Mouse (Mus musculus) hindbrain, embryonic 16.5 days (tissue): ENCODE measurements around the gene Nxn. TPM values are rescaled to one million over a fixed set of nuclear protein-coding genes. Genes with fewer than 3 reads are reported as not detected.

Source experiments
- ATAC-seq: fragments of 200-750 bp; cut with Nextera tagmentation; 2 replicates; pipeline ENCODE4 v1.8.0; 2017; ENCODE audit warnings: moderate TSS enrichment, moderate library complexity
- H3K27ac ChIP-seq: fragments of 300-500 bp; sonication (generic); 2 replicates; pipeline ENCODE4 v1.5.1; 2014; ENCODE audit warnings: low read depth, mild to moderate bottlenecking, control low read depth, low read length, moderate library complexity
- H3K27me3 ChIP-seq: fragments of 300-500 bp; sonication (generic); replicated peaks from 2 replicates; pipeline ENCODE4 v1.6.1; 2014; ENCODE audit warnings: low read length; ENCODE audit not compliant: control insufficient read depth, insufficient read depth
- H3K36me3 ChIP-seq: fragments of 300-500 bp; sonication (generic); 2 replicates; pipeline ENCODE4 v1.6.1; 2014; ENCODE audit warnings: mild to moderate bottlenecking, low read length, moderate library complexity, mixed read lengths; ENCODE audit not compliant: control insufficient read depth, insufficient read depth
- H3K4me1 ChIP-seq: fragments of 300-500 bp; sonication (generic); 2 replicates; pipeline ENCODE4 v1.6.1; 2014; ENCODE audit warnings: low read depth, low read length; ENCODE audit not compliant: control insufficient read depth, insufficient read depth
- H3K4me2 ChIP-seq: fragments of 300-500 bp; sonication (generic); 2 replicates; pipeline ENCODE4 v1.6.1; 2014; ENCODE audit warnings: mild to moderate bottlenecking, low read length, control low read depth, moderate library complexity
- H3K4me3 ChIP-seq: fragments of 300-500 bp; sonication (generic); 2 replicates; pipeline ENCODE4 v1.5.1; 2014; ENCODE audit warnings: mild to moderate bottlenecking, low read length, control low read depth, moderate library complexity
- H3K9ac ChIP-seq: fragments of 300-500 bp; sonication (generic); 2 replicates; pipeline ENCODE4 v1.6.1; 2014; ENCODE audit warnings: low read depth, mild to moderate bottlenecking, control low read depth, low read length, moderate library complexity
- H3K9me3 ChIP-seq: fragments of 300-500 bp; sonication (generic); 2 replicates; pipeline ENCODE4 v1.6.1; 2014; ENCODE audit warnings: mild to moderate bottlenecking, low read length, moderate library complexity; ENCODE audit not compliant: control insufficient read depth
- WGBS: fragments of 180-500 bp; shearing (Covaris S2); extraction: QIAGEN DNeasy Blood & Tissue Kit; methylation state at CpG from one replicate; pipeline ENCODE4 v1.1.7; 2014; 5-methylcytosine and 5-hydroxymethylcytosine counted together
- polyA plus RNA-seq: library from polyadenylated mRNA; unstranded; fragments of >200 nt; fragmentation: Nextera tagmentation; extraction: Ambion mirVana; gene quantifications from 2 replicates; pipeline ENCODE4 v1.2.1, GENCODE M21; 2015

The Nxn gene
- polyA plus RNA-seq, 1 experiment from 2014 or later = 22.2 TPM

DNA sequence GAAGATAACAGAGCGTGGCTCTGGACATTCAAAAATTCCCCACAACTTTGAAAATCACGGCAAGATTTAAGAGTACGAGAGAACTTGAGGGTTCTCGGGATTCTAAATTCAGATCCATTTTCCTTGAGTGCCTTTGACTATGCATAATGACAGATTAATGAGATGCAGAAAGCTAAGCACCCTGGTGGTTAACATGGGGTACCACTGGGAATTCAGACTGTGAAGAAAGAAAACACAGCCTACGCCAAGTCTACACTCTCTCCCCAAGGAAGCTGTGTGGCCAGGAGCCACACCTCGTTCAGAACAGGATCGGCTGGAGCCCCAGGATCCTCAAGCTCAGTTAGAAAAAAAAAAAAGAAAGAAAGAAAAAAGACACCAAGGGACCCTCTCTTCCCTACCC lies 6.4 kb downstream of the Nxn start:
- Histone ChIP-seq H3K27ac (no peak overlapping the region), H3K4me2 (no peak overlapping the region), H3K4me1 (peaks cover 5% of the 10 kb centered on the region), H3K9ac (no peak overlapping the region), H3K36me3 (no peaks in the 10 kb centered on the region), H3K9me3 (no peaks in the 10 kb centered on the region), H3K4me3 (no peak overlapping the region), H3K27me3 (no peaks in the 10 kb centered on the region)
- WGBS = 62% methylated on average over 7 of the region's 7 CpGs
- ATAC-seq = no peak

- Histone ChIP-seq H3K27ac (no peak overlapping the region), H3K9ac (no peak overlapping the region), H3K9me3 (no peaks in the 10 kb centered on the region), H3K36me3 (no peaks in the 10 kb centered on the region), H3K4me1 (peaks cover 15% of the 10 kb centered on the region), H3K4me2 (peak overlapping the region; percentile 32), H3K27me3 (no peaks in the 10 kb centered on the region), H3K4me3 (no peak overlapping the region)
- no peak for ATAC-seq
- 16% methylated on average over 7 of the region's 7 CpGs for WGBS
Observed at GRCm38 (mm10) chr11:76388711-76389110, 10.2 kb downstream of the Nxn start.

GRCm38 (mm10) chr11:76387097-76387496 lies 11.8 kb downstream of the Nxn start:
- Histone ChIP-seq H3K4me1 (peaks cover 15% of the 10 kb centered on the region), H3K9ac (no peak overlapping the region), H3K4me3 (no peak overlapping the region), H3K9me3 (no peaks in the 10 kb centered on the region), H3K36me3 (no peaks in the 10 kb centered on the region), H3K27me3 (no peaks in the 10 kb centered on the region), H3K4me2 (no peak overlapping the region), H3K27ac (no peak overlapping the region)
- ATAC-seq = no peak
- WGBS = 88% methylated on average over 1 of the region's 1 CpGs

DNA sequence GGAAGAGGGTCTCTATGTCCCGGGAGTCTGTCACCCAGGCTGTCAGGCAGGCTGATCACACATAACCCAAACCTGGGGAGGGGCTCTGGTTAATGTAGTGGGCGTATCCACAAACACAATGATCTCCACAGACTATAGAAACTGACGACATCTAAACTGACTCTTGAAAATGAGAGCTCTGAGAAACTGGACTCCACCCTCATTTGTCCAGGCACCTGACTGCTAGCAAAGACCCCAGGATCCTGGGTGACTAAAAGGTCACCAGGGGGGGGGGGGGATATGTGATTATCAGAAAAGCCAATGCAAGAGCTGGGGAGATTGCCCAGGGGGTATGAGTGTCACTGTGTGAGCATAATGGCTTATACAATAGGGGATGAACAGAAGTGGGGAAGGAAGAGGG lies 13.2 kb downstream of the Nxn start:
- H3K27ac ChIP-seq = no peak overlapping the region
- H3K27me3 ChIP-seq = no peaks in the 10 kb centered on the region
- no peak overlapping the region for H3K9ac ChIP-seq
- no peak for ATAC-seq
- WGBS = 29% methylated on average over 3 of the region's 3 CpGs
- H3K4me1 ChIP-seq = peaks cover 15% of the 10 kb centered on the region
- no peaks in the 10 kb centered on the region for H3K36me3 ChIP-seq
- H3K4me3 ChIP-seq = no peak overlapping the region
- H3K4me2 ChIP-seq = no peak overlapping the region
- no peaks in the 10 kb centered on the region for H3K9me3 ChIP-seq

GRCm38 (mm10) chr11:76385017-76385416 lies 13.9 kb downstream of the Nxn start:
- ATAC-seq = no peak
- Histone ChIP-seq H3K27ac (no peak overlapping the region), H3K27me3 (no peaks in the 10 kb centered on the region), H3K36me3 (no peaks in the 10 kb centered on the region), H3K9me3 (no peaks in the 10 kb centered on the region), H3K9ac (no peak overlapping the region), H3K4me2 (no peak overlapping the region), H3K4me3 (no peak overlapping the region), H3K4me1 (peaks cover 17% of the 10 kb centered on the region)
- WGBS = 62% methylated on average over 4 of the region's 4 CpGs

- Histone ChIP-seq H3K9me3 (no peaks in the 10 kb centered on the region), H3K4me2 (no peak overlapping the region), H3K27me3 (no peaks in the 10 kb centered on the region), H3K27ac (0 out of 2 replicates have a peak overlapping the region, but pooled peaks have one; percentile 19), H3K4me3 (no peak overlapping the region), H3K4me1 (peaks cover 19% of the 10 kb centered on the region), H3K36me3 (no peaks in the 10 kb centered on the region), H3K9ac (no peak overlapping the region)
- no peak for ATAC-seq
- 50% methylated on average over 5 of the region's 5 CpGs for WGBS
Observed at GRCm38 (mm10) chr11:76384307-76384706, 14.6 kb downstream of the Nxn start.

- ATAC-seq = no peak
- no peaks in the 10 kb centered on the region for H3K9me3 ChIP-seq
- no peak overlapping the region for H3K27ac ChIP-seq
- H3K36me3 ChIP-seq = no peaks in the 10 kb centered on the region
- no peak overlapping the region for H3K4me2 ChIP-seq
- no peak overlapping the region for H3K9ac ChIP-seq
- H3K27me3 ChIP-seq = no peaks in the 10 kb centered on the region
- no peak overlapping the region for H3K4me3 ChIP-seq
- 25% methylated on average over 13 of the region's 13 CpGs for WGBS
- peaks cover 17% of the 10 kb centered on the region for H3K4me1 ChIP-seq
Observed at GRCm38 (mm10) chr11:76382711-76383324, 16.1 kb downstream of the Nxn start.

GRCm38 (mm10) chr11:76381201-76381885 lies 17.6 kb downstream of the Nxn start:
- no peak overlapping the region for H3K27ac ChIP-seq
- H3K4me1 ChIP-seq = peaks cover 17% of the 10 kb centered on the region
- no peak for ATAC-seq
- no peak overlapping the region for H3K4me3 ChIP-seq
- H3K9ac ChIP-seq = no peak overlapping the region
- 85% methylated on average over 15 of the region's 15 CpGs for WGBS
- H3K36me3 ChIP-seq = no peaks in the 10 kb centered on the region
- no peaks in the 10 kb centered on the region for H3K9me3 ChIP-seq
- no peaks in the 10 kb centered on the region for H3K27me3 ChIP-seq
- H3K4me2 ChIP-seq = no peak overlapping the region

- Histone ChIP-seq H3K9me3 (no peaks in the 10 kb centered on the region), H3K4me2 (no peak overlapping the region), H3K27me3 (no peaks in the 10 kb centered on the region), H3K4me1 (peaks cover 11% of the 10 kb centered on the region), H3K9ac (no peak overlapping the region), H3K36me3 (no peaks in the 10 kb centered on the region), H3K27ac (no peak overlapping the region), H3K4me3 (no peak overlapping the region)
- no peak for ATAC-seq
- 37% methylated on average over 11 of the region's 11 CpGs for WGBS
Observed at GRCm38 (mm10) chr11:76379921-76380544, 18.9 kb downstream of the Nxn start.
